Mouse (Mus musculus) thymus, adult 2 months (tissue): Measurements from ENCODE around the gene Nmnat2.

Source experiments
- CTCF ChIP-seq: fragments of 200-500 bp; IDR thresholded peaks from 2 replicates; pipeline ENCODE4 v1.5.1; 2012; ENCODE audit warnings: mild to moderate bottlenecking, control low read depth, low read length, moderate library complexity, borderline replicate concordance; ENCODE audit not compliant: control insufficient read depth, poor library complexity, insufficient read depth; ENCODE audit errors: extremely low read depth
- POLR2A ChIP-seq: fragments of 200-500 bp; IDR thresholded peaks from 2 replicates; pipeline ENCODE4 v1.6.1; 2012; ENCODE audit warnings: mild to moderate bottlenecking, low read length, control low read depth, moderate library complexity; ENCODE audit not compliant: control insufficient read depth, poor library complexity, insufficient read depth; ENCODE audit errors: extremely low read depth

DNA sequence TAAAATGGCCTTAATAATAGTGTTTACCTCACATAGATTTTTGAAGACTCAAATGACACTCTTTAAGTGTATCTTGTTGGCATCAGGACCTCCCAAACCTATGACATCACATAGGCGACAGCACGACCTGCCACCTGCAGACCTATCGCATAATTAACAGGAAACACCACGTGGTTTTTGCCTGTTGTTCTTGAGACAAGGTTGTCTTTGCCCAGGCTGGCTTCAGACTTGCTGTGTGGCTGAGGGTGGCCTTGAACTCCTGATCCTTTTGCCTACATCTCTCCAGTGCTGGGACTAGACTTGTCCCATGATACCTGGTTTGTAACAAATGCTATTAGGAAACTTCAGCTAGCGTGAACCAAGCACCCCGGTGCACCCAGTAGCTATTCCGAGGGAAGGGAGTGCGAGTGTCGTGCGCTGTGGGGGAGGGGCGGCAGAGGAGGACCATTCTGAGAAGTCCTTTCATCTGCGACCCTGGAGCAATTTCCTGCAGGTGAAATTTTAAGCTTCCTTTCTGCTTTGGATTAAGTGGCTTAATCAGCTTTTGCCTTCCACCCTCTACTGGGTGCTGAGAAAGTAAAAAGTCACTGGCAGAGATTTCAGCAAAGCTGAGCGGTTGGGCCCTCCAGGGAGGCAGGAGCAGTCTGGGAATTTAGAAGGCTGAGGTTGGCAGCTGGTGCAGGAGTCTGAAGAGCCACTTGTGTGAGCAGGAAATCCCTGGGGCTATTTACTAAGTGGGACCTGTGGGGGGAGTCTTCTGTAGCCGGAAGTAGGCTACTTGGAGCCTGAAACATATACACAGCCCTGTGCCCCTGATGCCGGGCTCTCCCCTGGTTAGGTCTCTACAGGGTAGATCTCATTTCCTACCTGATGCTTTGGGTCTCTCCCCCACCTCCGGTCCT is 141.3 kb downstream of the Nmnat2 start:
- TF ChIP-seq POLR2A: no peak
- TF ChIP-seq CTCF: no peak
